Mouse (Mus musculus): ENCODE measurements around the gene Sox21. TPM values are rescaled to one million over a fixed set of nuclear protein-coding genes. Genes with fewer than 3 reads are reported as not detected.

Sox21 gene
- not detected for total RNA-seq (2018; cell fraction: chromatin; rRNA removed)
- total RNA-seq (2018; cell fraction: cytosol; rRNA removed): not detected
- total RNA-seq (2018; cell fraction: nucleus; rRNA removed): not detected
- not detected in 3 replicates for polyA plus RNA-seq (2018)

GRCm38 (mm10) chr14:118236886-118237289 lies at the start of gene Sox21:
Gene Sox21 (minus strand): TSS chr14:118237030.
- WGBS (ENCODE audit: missing documents): 3% methylated on average over 32 of the region's 34 CpGs
- Histone ChIP-seq H3K4me3 (ENCODE audit: inconsistent target) (no peak within 1 kb of the TSS), H3K27ac (no peak within 1 kb of the TSS), H3K79me2 (ENCODE audit: inconsistent target) (no peaks in the 10 kb centered on the region), H3K36me3 (ENCODE audit: inconsistent target) (no peaks in the 10 kb centered on the region)

- Histone ChIP-seq H3K27ac (no peak overlapping the region), H3K4me3 (ENCODE audit: inconsistent target) (no peak overlapping the region), H3K79me2 (ENCODE audit: inconsistent target) (no peaks in the 10 kb centered on the region), H3K36me3 (ENCODE audit: inconsistent target) (no peaks in the 10 kb centered on the region)
- 100% methylated on average over 2 of the region's 2 CpGs for WGBS (ENCODE audit: missing documents)
Observed at GRCm38 (mm10) chr14:118286096-118286495, 49.3 kb upstream of the Sox21 start.

GRCm38 (mm10) chr14:118282917-118283316 lies 46.1 kb upstream of the Sox21 start:
- H3K36me3 ChIP-seq (ENCODE audit: inconsistent target): no peaks in the 10 kb centered on the region
- H3K4me3 ChIP-seq (ENCODE audit: inconsistent target): no peak overlapping the region
- 92% methylated on average over 14 of the region's 14 CpGs for WGBS (ENCODE audit: missing documents)
- no peaks in the 10 kb centered on the region for H3K79me2 ChIP-seq (ENCODE audit: inconsistent target)
- no peak overlapping the region for H3K27ac ChIP-seq

- H3K4me3 ChIP-seq (ENCODE audit: inconsistent target): no peak overlapping the region
- H3K79me2 ChIP-seq (ENCODE audit: inconsistent target): no peaks in the 10 kb centered on the region
- no peaks in the 10 kb centered on the region for H3K36me3 ChIP-seq (ENCODE audit: inconsistent target)
- H3K27ac ChIP-seq: no peak overlapping the region
- 82% methylated on average over 3 of the region's 3 CpGs for WGBS (ENCODE audit: missing documents)
Observed at GRCm38 (mm10) chr14:118282272-118282671, 45.4 kb upstream of the Sox21 start.

GRCm38 (mm10) chr14:118277704-118278498 lies 41.1 kb upstream of the Sox21 start:
- no peaks in the 10 kb centered on the region for H3K79me2 ChIP-seq (ENCODE audit: inconsistent target)
- 87% methylated on average over 7 of the region's 7 CpGs for whole genome bisulfite sequencing (ENCODE audit: missing documents)
- H3K36me3 ChIP-seq (ENCODE audit: inconsistent target): no peaks in the 10 kb centered on the region
- no peak overlapping the region for H3K27ac ChIP-seq
- no peak overlapping the region for H3K4me3 ChIP-seq (ENCODE audit: inconsistent target)

- Histone ChIP-seq H3K4me3 (ENCODE audit: inconsistent target) (no peak overlapping the region), H3K27ac (no peak overlapping the region), H3K79me2 (ENCODE audit: inconsistent target) (no peaks in the 10 kb centered on the region), H3K36me3 (ENCODE audit: inconsistent target) (no peaks in the 10 kb centered on the region)
- 85% methylated on average over 6 of the region's 6 CpGs for WGBS (ENCODE audit: missing documents)
Observed at GRCm38 (mm10) chr14:118272594-118273555, 36.0 kb upstream of the Sox21 start.

GRCm38 (mm10) chr14:118268849-118269248 lies 32.0 kb upstream of the Sox21 start:
- Histone ChIP-seq H3K27ac (no peak overlapping the region), H3K4me3 (ENCODE audit: inconsistent target) (no peak overlapping the region), H3K36me3 (ENCODE audit: inconsistent target) (no peaks in the 10 kb centered on the region), H3K79me2 (ENCODE audit: inconsistent target) (no peaks in the 10 kb centered on the region)
- 87% methylated on average over 4 of the region's 4 CpGs for WGBS (ENCODE audit: missing documents)

GRCm38 (mm10) chr14:118266660-118267059 lies 29.8 kb upstream of the Sox21 start, which contains the start of gene Gm9376:
Gene Gm9376 (plus strand): TSS chr14:118266960.
- H3K79me2 ChIP-seq (ENCODE audit: inconsistent target): no peaks in the 10 kb centered on the region
- 86% methylated on average over 2 of the region's 2 CpGs for WGBS (ENCODE audit: missing documents)
- no peak within 1 kb of the TSS for H3K4me3 ChIP-seq (ENCODE audit: inconsistent target)
- H3K36me3 ChIP-seq (ENCODE audit: inconsistent target): no peaks in the 10 kb centered on the region
- H3K27ac ChIP-seq: no peak within 1 kb of the TSS

GRCm38 (mm10) chr14:118253381-118253780 lies 16.6 kb upstream of the Sox21 start:
- H3K27ac ChIP-seq: no peak overlapping the region
- WGBS (ENCODE audit: missing documents): 93% methylated on average over 6 of the region's 6 CpGs
- no peaks in the 10 kb centered on the region for H3K79me2 ChIP-seq (ENCODE audit: inconsistent target)
- no peak overlapping the region for H3K4me3 ChIP-seq (ENCODE audit: inconsistent target)
- H3K36me3 ChIP-seq (ENCODE audit: inconsistent target): no peaks in the 10 kb centered on the region

- Histone ChIP-seq H3K4me3 (ENCODE audit: inconsistent target) (no peak overlapping the region), H3K27ac (no peak overlapping the region), H3K79me2 (ENCODE audit: inconsistent target) (no peaks in the 10 kb centered on the region), H3K36me3 (ENCODE audit: inconsistent target) (no peaks in the 10 kb centered on the region)
- WGBS (ENCODE audit: missing documents): 0% methylated on average over 2 of the region's 2 CpGs
Observed at GRCm38 (mm10) chr14:118241416-118241815, 4.6 kb upstream of the Sox21 start.

- Histone ChIP-seq H3K4me3 (ENCODE audit: inconsistent target) (no peak overlapping the region), H3K79me2 (ENCODE audit: inconsistent target) (no peaks in the 10 kb centered on the region), H3K36me3 (ENCODE audit: inconsistent target) (no peaks in the 10 kb centered on the region), H3K27ac (no peak overlapping the region)
- 11% methylated on average over 8 of the region's 8 CpGs for WGBS (ENCODE audit: missing documents)
Observed at GRCm38 (mm10) chr14:118239351-118239750, 2.5 kb upstream of the Sox21 start.

GRCm38 (mm10) chr14:118237786-118238185 lies 956 bp upstream of the Sox21 start:
- H3K27ac ChIP-seq: no peak overlapping the region
- no peaks in the 10 kb centered on the region for H3K79me2 ChIP-seq (ENCODE audit: inconsistent target)
- WGBS (ENCODE audit: missing documents): 15% methylated on average over 6 of the region's 6 CpGs
- H3K36me3 ChIP-seq (ENCODE audit: inconsistent target): no peaks in the 10 kb centered on the region
- no peak overlapping the region for H3K4me3 ChIP-seq (ENCODE audit: inconsistent target)

GRCm38 (mm10) chr14:118235973-118236885 lies 601 bp downstream of the Sox21 start:
- Histone ChIP-seq H3K36me3 (ENCODE audit: inconsistent target) (no peaks in the 10 kb centered on the region), H3K27ac (no peak overlapping the region), H3K4me3 (ENCODE audit: inconsistent target) (no peak overlapping the region), H3K79me2 (ENCODE audit: inconsistent target) (no peaks in the 10 kb centered on the region)
- WGBS (ENCODE audit: missing documents): 2% methylated on average over 72 of the region's 73 CpGs
